Mouse (Mus musculus) spleen, adult 2 months (tissue): Measurements from ENCODE around the gene Gm11042. TPM values are rescaled to one million over a fixed set of nuclear protein-coding genes. Genes with fewer than 3 reads are reported as not detected.

Source experiments
- DNase-seq, 2 experiments: peaks; one replicate each; pipeline versions ENCODE4 v3.0.0 to v3.0.0-alpha.2; 2012 to 2021; ENCODE audit warnings: low spot score in 2 of 2, low read depth in 1 of 2
- H3K27ac ChIP-seq: fragments of 200-500 bp; 2 replicates; pipeline ENCODE4 v1.5.1; 2012; ENCODE audit warnings: low read length, inconsistent platforms; ENCODE audit not compliant: insufficient read depth
- H3K27me3 ChIP-seq: fragments of 200-500 bp; 2 replicates; pipeline ENCODE4 v1.6.1; 2012; ENCODE audit warnings: mild to moderate bottlenecking, moderate library complexity, low read length, inconsistent platforms; ENCODE audit not compliant: control insufficient read depth, insufficient read depth
- H3K36me3 ChIP-seq: fragments of 200-500 bp; 2 replicates; pipeline ENCODE4 v1.6.1; 2012; ENCODE audit warnings: mild to moderate bottlenecking, low read length, inconsistent platforms; ENCODE audit not compliant: control insufficient read depth, insufficient read depth
- H3K4me1 ChIP-seq: fragments of 200-500 bp; 2 replicates; pipeline ENCODE4 v1.6.1; 2011; ENCODE audit warnings: inconsistent platforms; ENCODE audit not compliant: control insufficient read depth, insufficient read depth, insufficient read length
- H3K4me3 ChIP-seq: fragments of 200-500 bp; 2 replicates; pipeline ENCODE4 v1.5.1; 2011; ENCODE audit warnings: mild to moderate bottlenecking, inconsistent platforms; ENCODE audit not compliant: insufficient read depth, insufficient read length; ENCODE audit errors: extremely low read depth
- CTCF ChIP-seq: fragments of 200-500 bp; IDR thresholded peaks from 2 replicates; pipeline ENCODE4 v1.5.1; 2011; ENCODE audit warnings: mild to moderate bottlenecking, inconsistent platforms; ENCODE audit not compliant: insufficient read depth, insufficient read length, insufficient replicate concordance; ENCODE audit errors: extremely low read depth
- POLR2A ChIP-seq: fragments of 200-500 bp; IDR thresholded peaks from 2 replicates; pipeline ENCODE4 v1.6.1; 2011; ENCODE audit warnings: low read depth, low read length, inconsistent platforms
- WGBS: fragments of 180-500 bp; shearing (Covaris S2); methylation state at CpG from one replicate; pipeline ENCODE4 v1.1.7; 2018; 5-methylcytosine and 5-hydroxymethylcytosine counted together
- polyA plus RNA-seq: library from polyadenylated mRNA; depleted of rRNA; stranded (reverse); fragments of >200 nt; gene quantifications from 2 replicates; pipeline ENCODE4 v1.2.3, GENCODE M21; 2012; rRNA removed

The Gm11042 gene
- polyA plus RNA-seq = not detected in 2 replicates

- DNase-seq = no peak
- no peaks in the 10 kb centered on the region for H3K27me3 ChIP-seq
- TF ChIP-seq CTCF (no peak), POLR2A (no peak)
- no peaks in the 10 kb centered on the region for H3K4me1 ChIP-seq
- H3K27ac ChIP-seq = no peak within 1 kb of the TSS
- peak within 1 kb of the TSS; percentile 3; the same call in 1 of the 2 replicates for H3K4me3 ChIP-seq
- WGBS = 39% methylated on average over 16 of the region's 18 CpGs
- H3K36me3 ChIP-seq = no peaks in the 10 kb centered on the region
These were observed at the start of gene Gm11042 for GRCm38 (mm10) chr12:74316344-74316973. TSS of gene Gm11042 (minus strand) at chr12:74316394.

GRCm38 (mm10) chr12:74364477-74364876 lies 48.3 kb upstream of the Gm11042 start:
- no peak for DNase-seq
- no peak for TF ChIP-seq CTCF
- TF ChIP-seq POLR2A = no peak
- H3K27ac ChIP-seq = no peak overlapping the region

GRCm38 (mm10) chr12:74363076-74363475 lies 46.9 kb upstream of the Gm11042 start:
- WGBS = 92% methylated on average over 6 of the region's 6 CpGs
- H3K27me3 ChIP-seq = no peaks in the 10 kb centered on the region
- TF ChIP-seq CTCF (no peak), POLR2A (no peak)
- H3K36me3 ChIP-seq = no peaks in the 10 kb centered on the region
- no peaks in the 10 kb centered on the region for H3K4me1 ChIP-seq
- H3K27ac ChIP-seq = no peak overlapping the region
- DNase-seq = no peak
- no peak overlapping the region for H3K4me3 ChIP-seq

More at GRCm38 (mm10) chr12:74364477-74364876, 48.3 kb upstream of the Gm11042 start:
- Histone ChIP-seq H3K36me3 (no peaks in the 10 kb centered on the region), H3K27me3 (no peaks in the 10 kb centered on the region), H3K4me3 (no peak overlapping the region), H3K4me1 (no peaks in the 10 kb centered on the region)
- WGBS = 14% methylated on average over 7 of the region's 7 CpGs

- no peaks in the 10 kb centered on the region for H3K27me3 ChIP-seq
- no peaks in the 10 kb centered on the region for H3K36me3 ChIP-seq
- H3K27ac ChIP-seq = no peak overlapping the region
- DNase-seq = no peak
- WGBS = 71% methylated on average over 2 of the region's 2 CpGs
- H3K4me3 ChIP-seq = no peak overlapping the region
- no peak for TF ChIP-seq CTCF
- no peak for TF ChIP-seq POLR2A
- H3K4me1 ChIP-seq = no peaks in the 10 kb centered on the region
These were observed 46.3 kb upstream of the Gm11042 start for GRCm38 (mm10) chr12:74362453-74362852.

GRCm38 (mm10) chr12:74359791-74360190 lies 43.6 kb upstream of the Gm11042 start:
- no peak for DNase-seq
- Histone ChIP-seq H3K36me3 (no peaks in the 10 kb centered on the region), H3K4me1 (no peaks in the 10 kb centered on the region), H3K4me3 (no peak overlapping the region), H3K27me3 (no peaks in the 10 kb centered on the region), H3K27ac (no peak overlapping the region)
- 86% methylated on average over 5 of the region's 5 CpGs for WGBS
- TF ChIP-seq CTCF (no peak), POLR2A (no peak)

- no peak overlapping the region for H3K4me3 ChIP-seq
- WGBS = 72% methylated on average over 6 of the region's 6 CpGs
- TF ChIP-seq CTCF = no peak
- no peak for TF ChIP-seq POLR2A
These were observed 41.6 kb upstream of the Gm11042 start for GRCm38 (mm10) chr12:74357806-74358205.

GRCm38 (mm10) chr12:74342720-74343119 lies 26.5 kb upstream of the Gm11042 start:
- no peak for DNase-seq
- Histone ChIP-seq H3K27me3 (no peaks in the 10 kb centered on the region), H3K27ac (no peak overlapping the region), H3K36me3 (no peaks in the 10 kb centered on the region), H3K4me3 (no peak overlapping the region), H3K4me1 (no peaks in the 10 kb centered on the region)
- no peak for TF ChIP-seq CTCF
- TF ChIP-seq POLR2A = no peak
- 81% methylated on average over 3 of the region's 3 CpGs for WGBS

More at GRCm38 (mm10) chr12:74357806-74358205, 41.6 kb upstream of the Gm11042 start:
- no peak overlapping the region for H3K27ac ChIP-seq
- no peak for DNase-seq
- H3K27me3 ChIP-seq = no peaks in the 10 kb centered on the region
- H3K4me1 ChIP-seq = no peaks in the 10 kb centered on the region
- no peaks in the 10 kb centered on the region for H3K36me3 ChIP-seq
